Mouse (Mus musculus): ENCODE data around the gene Mdm2. TPM values are rescaled to one million over a fixed set of nuclear protein-coding genes. Genes with fewer than 3 reads are reported as not detected.

The Mdm2 gene
- polyA plus RNA-seq, 1 experiment from 2014 or later = 20.7 TPM

DNA sequence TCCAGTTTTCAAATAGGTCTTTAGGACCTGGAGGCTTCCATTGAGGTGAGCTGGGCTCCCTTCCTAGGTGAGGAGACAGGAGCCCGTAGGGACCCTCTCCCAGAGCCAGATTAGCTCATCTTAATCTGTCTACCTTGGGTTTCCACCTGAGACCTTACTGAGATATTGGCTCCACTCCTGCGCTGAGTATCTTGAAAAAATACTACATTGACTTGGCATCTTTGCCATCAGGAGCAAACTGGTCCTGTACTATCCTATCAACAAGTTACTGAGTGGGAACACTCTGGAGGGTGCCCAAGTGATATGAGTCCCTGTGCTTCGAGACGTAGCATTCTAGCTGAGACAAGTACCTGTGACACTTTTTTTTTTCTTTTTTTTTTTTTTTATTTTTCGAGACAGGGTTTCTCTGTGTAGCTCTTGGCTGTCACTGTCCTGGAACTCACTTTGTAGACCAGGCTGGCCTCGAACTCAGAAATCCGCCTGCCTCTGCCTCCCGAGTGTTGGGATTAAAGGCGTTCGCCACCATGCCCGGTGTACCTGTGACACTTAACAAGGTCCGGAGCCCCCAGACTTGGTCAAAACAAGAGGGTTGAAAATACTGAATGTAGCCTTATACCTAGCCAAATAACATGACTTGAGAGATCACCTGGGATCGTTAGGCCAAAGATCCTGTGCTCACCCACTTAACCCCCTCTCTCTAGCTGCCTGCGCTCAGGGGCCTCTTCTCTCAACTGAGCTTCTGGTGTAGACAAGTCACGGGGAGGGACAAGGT is 67.9 kb downstream of the Mdm2 start:
- H3K9me3 ChIP-seq (replicated peaks; ENCODE audit: control insufficient read depth, low read length) = no peaks in the 10 kb centered on the region
- no peaks in the 10 kb centered on the region for H3K36me3 ChIP-seq (ENCODE audit: control insufficient read depth, insufficient read depth)
- WGBS (ENCODE audit: insufficient replicate concordance) = 73% methylated on average over 15 of the region's 15 CpGs
- ATAC-seq (ENCODE audit: low read depth) = no peak
- H3K27me3 ChIP-seq (ENCODE audit: control insufficient read depth, insufficient read depth, low read depth, low read length) = no peaks in the 10 kb centered on the region
- H3K4me2 ChIP-seq (ENCODE audit: low read depth, low read length) = no peak overlapping the region
- H3K4me1 ChIP-seq (ENCODE audit: control insufficient read depth, low read depth, low read length) = no peaks in the 10 kb centered on the region; the same call in 1 of the 2 replicates
- no peak overlapping the region for H3K4me3 ChIP-seq (ENCODE audit: low read depth, low read length)
- no peak overlapping the region for H3K27ac ChIP-seq (ENCODE audit: low read length)
- no peak overlapping the region for H3K9ac ChIP-seq (ENCODE audit: low read depth, low read length)

DNA sequence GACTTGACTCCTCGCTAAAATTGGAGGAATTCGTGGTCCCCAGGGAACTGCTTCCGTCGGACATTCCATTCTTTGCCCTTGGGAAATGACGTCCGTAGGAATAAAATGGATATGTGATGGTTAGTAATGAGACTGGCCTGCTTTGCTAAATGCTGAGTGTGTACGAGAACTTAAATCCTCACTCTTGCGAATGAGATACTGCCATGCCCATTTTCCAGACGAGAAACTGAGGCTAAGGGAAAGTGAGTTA is 68.4 kb downstream of the Mdm2 start:
- Histone ChIP-seq H3K4me3 (ENCODE audit: low read depth, low read length) (no peak overlapping the region), H3K4me1 (ENCODE audit: control insufficient read depth, low read depth, low read length) (no peaks in the 10 kb centered on the region; the same call in 1 of the 2 replicates)

DNA sequence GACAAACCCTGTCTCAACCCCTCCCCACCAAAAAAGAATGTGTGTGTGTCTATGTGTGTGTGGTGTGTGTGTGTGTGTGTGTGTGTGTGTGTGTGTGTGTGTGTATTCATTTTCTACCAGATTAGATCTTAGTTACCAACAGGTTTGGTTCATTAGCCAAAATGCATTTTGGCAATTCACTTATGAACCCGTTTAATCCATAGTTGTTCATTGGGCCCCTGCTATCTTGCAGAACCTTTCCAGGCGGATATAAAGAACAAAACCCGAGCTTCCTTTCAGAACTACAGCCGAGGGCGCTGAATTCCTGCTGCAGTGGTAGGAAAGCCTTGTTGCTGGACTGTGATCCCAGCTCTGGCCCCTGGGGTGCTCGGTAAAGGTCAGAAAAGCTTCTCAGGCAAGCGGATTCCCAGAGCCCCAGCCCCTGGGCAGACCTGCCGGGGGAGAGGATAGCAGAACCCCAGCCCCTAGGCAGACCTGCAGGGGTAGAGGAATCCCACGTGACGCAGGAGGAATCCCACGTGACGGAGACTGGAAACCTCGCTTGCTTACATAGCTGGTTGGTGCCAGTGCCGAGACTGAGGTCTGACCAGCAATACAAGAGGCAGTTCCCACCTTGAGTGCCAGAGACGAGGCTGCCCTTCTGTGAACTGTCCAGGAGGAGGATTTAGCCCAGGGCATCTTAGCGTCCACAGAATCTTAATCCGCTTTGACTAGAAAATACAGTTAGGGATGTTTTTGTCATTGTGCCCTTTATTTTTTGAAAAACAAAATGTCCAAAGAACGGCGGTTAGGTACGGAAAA is 69.0 kb downstream of the Mdm2 start:
- H3K36me3 ChIP-seq (ENCODE audit: control insufficient read depth, insufficient read depth) = no peaks in the 10 kb centered on the region
- H3K27ac ChIP-seq (ENCODE audit: low read length) = no peak overlapping the region
- ATAC-seq (ENCODE audit: low read depth) = no peak
- no peaks in the 10 kb centered on the region; the same call in 1 of the 2 replicates for H3K4me1 ChIP-seq (ENCODE audit: control insufficient read depth, low read depth, low read length)
- no peaks in the 10 kb centered on the region for H3K9me3 ChIP-seq (replicated peaks; ENCODE audit: control insufficient read depth, low read length)
- H3K4me3 ChIP-seq (ENCODE audit: low read depth, low read length) = no peak overlapping the region
- no peaks in the 10 kb centered on the region for H3K27me3 ChIP-seq (ENCODE audit: control insufficient read depth, insufficient read depth, low read depth, low read length)
- no peak overlapping the region for H3K4me2 ChIP-seq (ENCODE audit: low read depth, low read length)
- 67% methylated on average over 20 of the region's 20 CpGs for WGBS (ENCODE audit: insufficient replicate concordance)
- H3K9ac ChIP-seq (ENCODE audit: low read depth, low read length) = no peak overlapping the region

More for the DNA sequence above, 68.4 kb downstream of the Mdm2 start:
- ATAC-seq (ENCODE audit: low read depth) = no peak
- Histone ChIP-seq H3K27me3 (ENCODE audit: control insufficient read depth, insufficient read depth, low read depth, low read length) (no peaks in the 10 kb centered on the region), H3K4me2 (ENCODE audit: low read depth, low read length) (no peak overlapping the region), H3K9ac (ENCODE audit: low read depth, low read length) (no peak overlapping the region), H3K36me3 (ENCODE audit: control insufficient read depth, insufficient read depth) (no peaks in the 10 kb centered on the region), H3K27ac (ENCODE audit: low read length) (no peak overlapping the region), H3K9me3 (replicated peaks; ENCODE audit: control insufficient read depth, low read length) (no peaks in the 10 kb centered on the region)
- WGBS (ENCODE audit: insufficient replicate concordance) = 72% methylated on average over 9 of the region's 9 CpGs

DNA sequence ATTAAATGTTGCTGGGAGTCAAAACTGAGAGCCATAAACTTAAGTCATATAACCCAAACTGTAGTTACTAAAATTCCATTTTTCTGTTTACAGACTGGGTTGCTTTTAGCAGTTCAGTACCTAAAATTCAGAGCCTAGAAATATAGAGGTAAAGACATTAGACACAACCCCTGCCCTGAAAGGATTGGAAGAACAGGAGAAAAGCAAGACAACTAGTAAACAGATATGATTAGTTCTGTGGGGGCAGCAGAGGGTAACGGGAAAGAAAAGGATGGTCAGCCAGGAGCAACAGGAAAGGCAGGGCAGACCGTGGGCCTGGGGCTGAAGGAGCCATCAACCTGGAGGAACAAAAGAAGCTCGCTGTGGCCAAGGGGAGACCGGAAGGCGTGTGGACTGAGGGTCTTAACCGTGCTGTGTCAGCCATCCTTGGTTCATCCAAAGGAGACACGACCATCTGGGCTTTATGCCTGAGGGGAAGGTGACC is 69.9 kb downstream of the Mdm2 start:
- H3K4me2 ChIP-seq (ENCODE audit: low read depth, low read length) = no peak overlapping the region
- no peaks in the 10 kb centered on the region; the same call in 1 of the 2 replicates for H3K4me1 ChIP-seq (ENCODE audit: control insufficient read depth, low read depth, low read length)
- no peak overlapping the region for H3K9ac ChIP-seq (ENCODE audit: low read depth, low read length)
- WGBS (ENCODE audit: insufficient replicate concordance) = 59% methylated on average over 7 of the region's 7 CpGs
- no peaks in the 10 kb centered on the region for H3K36me3 ChIP-seq (ENCODE audit: control insufficient read depth, insufficient read depth)
- H3K9me3 ChIP-seq (replicated peaks; ENCODE audit: control insufficient read depth, low read length) = no peaks in the 10 kb centered on the region
- H3K27ac ChIP-seq (ENCODE audit: low read length) = no peak overlapping the region
- H3K27me3 ChIP-seq (ENCODE audit: control insufficient read depth, insufficient read depth, low read depth, low read length) = no peaks in the 10 kb centered on the region
- no peak overlapping the region for H3K4me3 ChIP-seq (ENCODE audit: low read depth, low read length)
- no peak for ATAC-seq (ENCODE audit: low read depth)

DNA sequence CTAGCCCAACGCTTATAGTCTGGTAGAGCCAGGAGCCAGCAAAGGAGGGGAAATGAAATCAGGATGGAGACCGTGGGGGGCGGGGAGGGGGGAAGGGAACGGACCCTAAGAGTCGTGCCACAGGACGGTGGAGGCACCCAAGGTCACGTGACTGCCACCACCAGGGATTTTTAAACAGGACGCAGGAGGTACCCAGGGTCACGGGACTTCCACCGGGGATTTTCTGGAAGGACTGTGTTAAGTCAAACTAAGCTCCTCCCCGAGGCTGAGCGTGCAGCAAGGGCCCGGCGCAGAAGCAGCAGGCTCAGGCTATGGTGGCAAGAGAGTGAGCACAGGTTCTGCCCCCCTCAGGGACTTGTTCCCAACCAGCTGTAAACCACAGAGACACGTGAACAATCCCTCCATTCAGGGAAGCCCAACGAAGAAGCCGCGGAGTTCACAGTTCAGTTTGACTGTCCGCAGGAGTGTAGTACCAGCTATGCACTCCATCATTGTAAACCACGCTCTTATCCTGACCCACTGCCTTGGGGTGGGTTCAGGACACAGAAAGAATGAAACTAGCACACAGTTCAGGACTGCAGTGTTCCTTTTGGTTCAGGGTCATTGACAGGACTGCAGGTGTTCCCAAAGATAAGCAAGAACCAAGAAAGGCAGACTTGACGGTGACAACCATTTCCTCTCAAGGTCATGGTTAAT is 70.5 kb downstream of the Mdm2 start:
- Histone ChIP-seq H3K4me3 (ENCODE audit: low read depth, low read length) (no peak overlapping the region), H3K9me3 (replicated peaks; ENCODE audit: control insufficient read depth, low read length) (no peaks in the 10 kb centered on the region), H3K27me3 (ENCODE audit: control insufficient read depth, insufficient read depth, low read depth, low read length) (no peaks in the 10 kb centered on the region), H3K27ac (ENCODE audit: low read length) (no peak overlapping the region), H3K9ac (ENCODE audit: low read depth, low read length) (no peak overlapping the region), H3K4me1 (ENCODE audit: control insufficient read depth, low read depth, low read length) (no peaks in the 10 kb centered on the region; the same call in 1 of the 2 replicates), H3K4me2 (ENCODE audit: low read depth, low read length) (no peak overlapping the region; the same call in 1 of the 2 replicates), H3K36me3 (ENCODE audit: control insufficient read depth, insufficient read depth) (no peaks in the 10 kb centered on the region)
- WGBS (ENCODE audit: insufficient replicate concordance) = 26% methylated on average over 21 of the region's 21 CpGs
- ATAC-seq (ENCODE audit: low read depth) = 0 out of 2 replicates have a peak, but pooled peaks have one; percentile 30

DNA sequence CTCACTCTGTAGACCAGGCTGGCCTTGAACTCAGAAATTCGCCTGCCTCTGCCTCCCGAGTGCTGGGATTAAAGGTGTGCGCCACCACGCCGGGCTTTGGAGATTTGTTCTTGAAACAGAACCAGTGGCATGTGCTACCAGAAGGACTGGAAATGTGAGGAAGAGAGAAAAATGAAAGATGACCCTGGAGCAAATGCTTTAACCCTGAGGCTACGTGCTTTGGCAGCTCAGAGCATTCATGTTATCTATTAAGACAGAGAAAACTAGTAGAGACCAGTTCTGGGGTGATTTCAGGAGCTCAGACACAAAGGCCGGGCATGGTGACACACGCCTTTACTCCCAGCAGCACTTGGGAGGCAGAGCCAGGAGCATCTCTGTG is 71.3 kb downstream of the Mdm2 start:
- Histone ChIP-seq H3K9ac (ENCODE audit: low read depth, low read length) (no peak overlapping the region), H3K27me3 (ENCODE audit: control insufficient read depth, insufficient read depth, low read depth, low read length) (no peaks in the 10 kb centered on the region), H3K36me3 (ENCODE audit: control insufficient read depth, insufficient read depth) (no peaks in the 10 kb centered on the region), H3K27ac (ENCODE audit: low read length) (no peak overlapping the region), H3K4me1 (ENCODE audit: control insufficient read depth, low read depth, low read length) (no peaks in the 10 kb centered on the region; the same call in 1 of the 2 replicates), H3K4me3 (ENCODE audit: low read depth, low read length) (no peak overlapping the region), H3K4me2 (ENCODE audit: low read depth, low read length) (no peak overlapping the region), H3K9me3 (replicated peaks; ENCODE audit: control insufficient read depth, low read length) (no peaks in the 10 kb centered on the region)
- WGBS (ENCODE audit: insufficient replicate concordance) = 72% methylated on average over 8 of the region's 8 CpGs
- ATAC-seq (ENCODE audit: low read depth) = no peak

Other genes with a start within 250 kb of the Mdm2 start
- gene Cpm, start 81.3 kb downstream of the Mdm2 start, polyA plus RNA-seq (2015; fragmentation: Nextera tagmentation; extraction: Ambion mirVana) = 47.0 and 61.6 TPM in 2 replicates
- 2.3 and 2.5 TPM in 2 replicates for gene Slc35e3, start 35.6 kb upstream of the Mdm2 start, polyA plus RNA-seq (2015; fragmentation: Nextera tagmentation; extraction: Ambion mirVana)
- gene Nup107, start 81.9 kb upstream of the Mdm2 start, polyA plus RNA-seq (2015; fragmentation: Nextera tagmentation; extraction: Ambion mirVana) = 30.0 and 30.3 TPM in 2 replicates
- gene Rap1b, start 135.3 kb upstream of the Mdm2 start, polyA plus RNA-seq (2015; fragmentation: Nextera tagmentation; extraction: Ambion mirVana) = 87.0 and 91.8 TPM in 2 replicates